Mouse (Mus musculus): ENCODE measurements around the gene Gm17455.

- TF ChIP-seq CTCF (IDR thresholded peaks at IDR 0.05) (no peak), EP300 (IDR thresholded peaks at IDR 0.05) (no peak)
Observed at GRCm38 (mm10) chr10:60381142-60381925, 18.2 kb upstream of the Gm17455 start.

Data from lung, postnatal 0 days (tissue).